Mouse (Mus musculus) ovary, adult 18-20 months (tissue): ENCODE results near the gene Mbd6.
A peak's percentile ranks its signal among the peaks of the same experiment; 100 is the strongest.

Experiments
- DNase-seq: peaks from one replicate; pipeline ENCODE4 v3.0.0; 2022; ENCODE audit warnings: low spot score, mixed read lengths

Gene Mbd6

GRCm38 (mm10) chr10:127262548-127263398 is 26.0 kb downstream of the Mbd6 start, which contains the start of gene Kif5a:
TSS of gene Kif5a (minus strand) at chr10:127263348.
- DNase-seq, result no peak

GRCm38 (mm10) chr10:127261706-127262547 is 26.9 kb downstream of the Mbd6 start:
- DNase-seq, result no peak

- DNase-seq, result no peak
Measured at GRCm38 (mm10) chr10:127258489-127258888, 30.3 kb downstream of the Mbd6 start.

- no peak for DNase-seq
Measured at GRCm38 (mm10) chr10:127257790-127258189, 31.0 kb downstream of the Mbd6 start.

- peak; percentile 39 for DNase-seq
Measured at GRCm38 (mm10) chr10:127255625-127256345, 33.0 kb downstream of the Mbd6 start.

GRCm38 (mm10) chr10:127250810-127251209 is 38.0 kb downstream of the Mbd6 start:
- DNase-seq, result no peak

- no peak for DNase-seq
Measured at GRCm38 (mm10) chr10:127238241-127238824, 50.5 kb downstream of the Mbd6 start.

GRCm38 (mm10) chr10:127236541-127236940 is 52.3 kb downstream of the Mbd6 start:
- no peak for DNase-seq

- DNase-seq, result no peak
Measured at GRCm38 (mm10) chr10:127233141-127233540, 55.7 kb downstream of the Mbd6 start.
